Mouse (Mus musculus) cerebellum, postnatal 25 days (tissue): ENCODE measurements at regions not wholly inside any gene's neighbourhood (a gene's known extent, or its start where the extent isn't known, plus 50 kb on each side); places are given as distances from the start of the nearest gene placed in this dataset.
A peak's percentile ranks its signal among the peaks of the same experiment; 100 is the strongest.

Experiments used
- DNase-seq, 2 experiments: peaks; one replicate each; pipeline ENCODE4 v3.0.0; 2021; ENCODE audit warnings: mixed read lengths in 2 of 2

- peak; percentile 78 to 83 for DNase-seq
These were observed 792.2 kb upstream of the Got2 start for GRCm38 (mm10) chr8:96680416-96681027.

- DNase-seq: peak in 1 of 2 experiments; percentile 5
These were observed 791.2 kb upstream of the Got2 start for GRCm38 (mm10) chr8:96679510-96679909.

GRCm38 (mm10) chr8:96674703-96675102 is 786.4 kb upstream of the Got2 start:
- no peak for DNase-seq

GRCm38 (mm10) chr8:96656495-96657279 is 768.3 kb upstream of the Got2 start:
- no peak for DNase-seq

- DNase-seq: no peak
These were observed 759.4 kb upstream of the Got2 start for GRCm38 (mm10) chr8:96647743-96648142.
